In the genomic region with DNA sequence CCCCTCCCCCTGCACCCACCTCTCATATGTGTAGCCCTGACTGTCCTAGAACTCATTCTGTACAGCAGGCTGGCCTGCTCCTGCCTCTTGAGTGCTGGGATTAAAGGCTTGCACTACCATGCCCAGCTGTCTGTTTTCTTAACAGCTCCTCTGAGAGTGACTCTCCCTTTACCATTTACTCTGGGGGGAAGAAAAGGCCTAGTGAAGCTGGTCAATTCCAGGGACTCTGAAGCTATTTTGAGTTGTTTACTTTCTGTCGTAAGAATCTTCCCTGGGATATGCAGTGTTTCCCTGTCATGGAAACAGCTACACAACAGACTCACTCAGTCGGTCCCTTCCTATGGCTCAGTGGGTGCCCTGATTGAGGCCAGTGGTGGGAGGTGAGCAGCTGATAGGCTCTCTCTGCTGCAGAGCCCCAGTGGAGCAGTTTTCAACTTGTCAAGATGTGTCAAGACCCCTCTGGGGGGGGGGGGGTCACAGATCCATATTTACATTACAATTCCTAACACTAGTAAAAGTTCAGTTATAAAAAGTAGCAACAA, we compare ENCODE assay signal across 12 mouse cellular contexts.
DNase-seq lines count a peak whose midpoint lies in the region; ATAC-seq and TF ChIP-seq lines count a peak whose summit lies in the region.
"Had no signal": no experiment of that assay in that cellular context is flagged by ENCODE, and none has a peak within 500 bp of the region (broad histone marks: within the 10 kb centered on the region; RNA-seq: fewer than 3 reads in every experiment).

No protein-coding gene starts in this region.

- intact Hi-C loops in gastrocnemius, adult 2 months (cut with DNase I) = loop anchor here (2.0 kb wide), 1 partner anchor 54 kb away; no protein-coding TSS in a partner anchor
- intact Hi-C loops in left cerebral cortex, postnatal 25 days (cut with DNase I) = loop anchor here (10.0 kb wide), 1 partner anchor 198 kb away; no protein-coding TSS in a partner anchor

- no peak overlapping the region for H3K9ac ChIP-seq in lung, embryonic 14.5 days
- H3K9ac ChIP-seq: forebrain, embryonic 15.5 days had no signal

- peak overlapping the region; percentile 85 for H3K27ac ChIP-seq in gastrocnemius, adult 2 months
- 0 out of 2 replicates have a peak overlapping the region, but pooled peaks have one; percentile 42 for H3K27ac ChIP-seq in lung, embryonic 14.5 days (ENCODE audit: low read depth)
- H3K27ac ChIP-seq in small intestine, adult 2 months (ENCODE audit: insufficient read depth, low read depth, low read length) = peak overlapping the region; percentile 10; the same call in 1 of the 2 replicates
- H3K27ac ChIP-seq: forebrain, embryonic 15.5 days had no signal

- no peaks in the 10 kb centered on the region for H3K9me3 ChIP-seq in lung, embryonic 14.5 days (ENCODE audit: low read depth, low read length)
- H3K9me3 ChIP-seq: forebrain, embryonic 15.5 days had no signal

- H3K4me1 ChIP-seq in lung, embryonic 14.5 days (ENCODE audit: insufficient read depth) = no peaks in the 10 kb centered on the region
- H3K4me1 ChIP-seq in small intestine, adult 2 months (ENCODE audit: control insufficient read depth, insufficient read depth, insufficient read length, low read length) = no peaks in the 10 kb centered on the region

- DNase-seq in gastrocnemius, adult 2 months = no peak
- DNase-seq in gastrocnemius, adult 8-10 months (ENCODE audit: low spot score in 2 of 2) = no peak
- DNase-seq in lung, embryonic 14.5 days = no peak
- DNase-seq in lung, postnatal 14 days = no peak
- peak; percentile 45 for DNase-seq in heart, postnatal 4 days
- no peak for DNase-seq in left cerebral cortex, postnatal 25 days (ENCODE audit: low spot score in 2 of 2)
- DNase-seq in right cerebral cortex, postnatal 14 days = no peak
- DNase-seq: adrenal gland, adult 2 months; embryo, embryonic 11 days; thymus, adult 2 months had no signal

- no peak for TF ChIP-seq CTCF in gastrocnemius, adult 2 months (IDR thresholded peaks at IDR 0.05)
- no peak for TF ChIP-seq CTCF in lung, embryonic 14.5 days (IDR thresholded peaks at IDR 0.05; ENCODE audit: low read depth)
- TF ChIP-seq CTCF in small intestine, adult 2 months (IDR thresholded peaks at IDR 0.05; ENCODE audit: extremely low read depth, insufficient read length, insufficient replicate concordance, low read depth, low read length) = no peak

- H3K36me3 ChIP-seq in lung, embryonic 14.5 days (ENCODE audit: insufficient read depth) = no peaks in the 10 kb centered on the region
- no peaks in the 10 kb centered on the region for H3K36me3 ChIP-seq in small intestine, adult 2 months (ENCODE audit: control insufficient read depth, insufficient read depth, low read length)
- H3K36me3 ChIP-seq: forebrain, embryonic 15.5 days had no signal

- H3K4me3 ChIP-seq in gastrocnemius, adult 2 months = peak overlapping the region; percentile 30
- H3K4me3 ChIP-seq in lung, embryonic 14.5 days (ENCODE audit: low read depth, low read length) = no peak overlapping the region
- no peak overlapping the region for H3K4me3 ChIP-seq in small intestine, adult 2 months (ENCODE audit: low read depth, low read length)
- H3K4me3 ChIP-seq: forebrain, embryonic 15.5 days had no signal

- H3K27me3 ChIP-seq in lung, embryonic 14.5 days (ENCODE audit: insufficient read depth, low read length) = no peaks in the 10 kb centered on the region
- H3K27me3 ChIP-seq in small intestine, adult 2 months (ENCODE audit: control insufficient read depth, insufficient read depth, low read length) = no peaks in the 10 kb centered on the region
- H3K27me3 ChIP-seq: forebrain, embryonic 15.5 days had no signal

- WGBS in lung, embryonic 14.5 days = 6% methylated on average over 2 of the region's 2 CpGs
- 49% methylated on average over 2 of the region's 2 CpGs for WGBS in small intestine, adult 2 months

- no peak for ATAC-seq in lung, embryonic 14.5 days (ENCODE audit: insufficient read depth)
- ATAC-seq: forebrain, embryonic 15.5 days had no signal

- H3K4me2 ChIP-seq in lung, embryonic 14.5 days = no peak overlapping the region
- H3K4me2 ChIP-seq: forebrain, embryonic 15.5 days had no signal

- no peak for TF ChIP-seq POLR2A in small intestine, adult 2 months (IDR thresholded peaks at IDR 0.05; ENCODE audit: low read depth, low read length)

Comparison
In these comparisons a context has a peak if more than half of its experiments do, and no peak if none do; other contexts are left out.
1. H3K27ac ChIP-seq: peak in every context shown above with its lines; median percentile 85 in gastrocnemius, adult 2 months; 42 in lung, embryonic 14.5 days; 10 in small intestine, adult 2 months.